Mouse (Mus musculus) layer of hippocampus, postnatal 36 days (tissue): ENCODE measurements around the gene Ky. TPM values are rescaled to one million over a fixed set of nuclear protein-coding genes. Genes with fewer than 3 reads are reported as not detected.

Source experiments
- DNase-seq, 2 experiments: peaks; one replicate each; pipeline ENCODE4 v3.0.0; 2022
- total RNA-seq, 2 experiments: library from RNA; stranded (reverse); gene quantifications; 2 replicates each; pipeline ENCODE4 v1.2.3; 2021

Ky gene
- total RNA-seq, 2 experiments from 2014 or later = 2.7 to 4.4 TPM

DNA sequence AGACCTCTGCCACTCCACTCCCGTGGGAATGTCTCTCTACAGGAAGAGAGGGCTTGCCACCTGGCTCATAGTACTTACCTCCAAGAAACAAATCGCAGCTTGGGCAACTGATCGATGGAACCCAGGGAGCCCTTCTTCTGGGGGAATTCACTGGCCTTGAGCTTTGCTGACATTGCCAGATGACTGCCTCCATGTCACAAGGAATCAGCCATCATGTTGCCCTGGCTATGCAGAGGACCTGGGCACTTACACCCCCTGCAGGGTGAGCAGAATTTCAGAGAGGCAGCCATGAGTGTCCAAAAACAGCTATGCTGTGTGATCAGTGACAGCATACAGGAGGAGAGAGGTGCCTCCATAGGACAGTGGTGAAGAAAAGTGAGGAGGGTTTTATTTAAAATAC lies 48.2 kb downstream of the Ky start:
- DNase-seq = no peak

DNA sequence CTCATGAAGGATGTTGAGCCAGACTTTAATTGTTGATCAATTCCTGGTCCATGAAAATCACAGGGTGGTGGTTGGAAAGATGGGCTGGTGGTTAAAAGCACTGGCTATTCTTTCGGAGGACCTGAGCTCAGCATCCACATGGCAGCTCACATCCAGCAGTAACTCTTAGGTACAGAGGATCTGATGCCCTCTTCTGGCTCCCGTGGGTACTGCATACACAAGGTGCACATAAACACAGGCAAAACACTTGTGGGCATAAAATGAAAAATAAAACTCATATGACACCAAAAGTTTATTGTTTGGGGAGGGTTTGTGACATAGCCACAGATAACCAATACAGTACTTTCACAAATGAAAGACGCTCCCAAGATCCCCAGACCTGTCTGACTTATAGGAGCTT lies 52.9 kb downstream of the Ky start:
- no peak for DNase-seq

DNA sequence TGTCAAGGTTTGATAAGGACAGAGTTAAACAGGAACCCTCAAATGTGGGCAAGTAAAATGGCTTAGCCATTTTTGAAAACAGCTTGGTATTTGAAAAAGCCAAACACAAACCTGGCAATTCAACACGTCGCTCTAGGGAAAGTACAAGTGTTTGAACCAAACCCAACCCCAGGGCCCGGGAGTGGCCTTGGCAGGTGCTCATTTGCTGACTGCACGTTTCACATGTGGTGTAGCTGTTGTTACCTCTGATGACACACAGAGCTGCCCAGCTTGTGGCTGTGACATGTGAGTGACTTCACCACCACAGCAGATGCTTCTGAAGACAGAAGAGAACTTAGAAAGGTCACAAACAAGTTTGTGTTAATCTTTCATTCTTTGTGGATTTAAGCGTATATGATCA lies 67.3 kb downstream of the Ky start:
- no peak for DNase-seq

DNA sequence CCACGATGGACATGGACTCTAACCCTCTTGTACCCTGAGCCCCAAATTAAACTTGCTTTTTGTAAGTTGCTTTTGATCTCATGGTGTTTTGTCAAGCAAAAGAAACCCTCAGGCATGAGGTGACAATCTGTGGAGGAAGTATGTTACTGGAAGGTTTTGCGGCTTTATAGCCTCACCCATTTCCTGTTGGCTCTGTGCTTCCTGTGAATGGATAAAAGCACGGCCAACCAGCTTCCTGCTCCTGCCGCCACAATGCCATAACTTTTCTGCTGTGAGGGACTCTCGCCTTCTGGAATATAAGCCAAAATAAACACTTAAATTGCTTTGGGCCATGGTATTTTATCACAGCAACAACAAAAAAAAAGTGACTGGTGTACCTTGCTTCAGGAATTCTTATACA lies 71.9 kb downstream of the Ky start:
- DNase-seq = no peak

DNA sequence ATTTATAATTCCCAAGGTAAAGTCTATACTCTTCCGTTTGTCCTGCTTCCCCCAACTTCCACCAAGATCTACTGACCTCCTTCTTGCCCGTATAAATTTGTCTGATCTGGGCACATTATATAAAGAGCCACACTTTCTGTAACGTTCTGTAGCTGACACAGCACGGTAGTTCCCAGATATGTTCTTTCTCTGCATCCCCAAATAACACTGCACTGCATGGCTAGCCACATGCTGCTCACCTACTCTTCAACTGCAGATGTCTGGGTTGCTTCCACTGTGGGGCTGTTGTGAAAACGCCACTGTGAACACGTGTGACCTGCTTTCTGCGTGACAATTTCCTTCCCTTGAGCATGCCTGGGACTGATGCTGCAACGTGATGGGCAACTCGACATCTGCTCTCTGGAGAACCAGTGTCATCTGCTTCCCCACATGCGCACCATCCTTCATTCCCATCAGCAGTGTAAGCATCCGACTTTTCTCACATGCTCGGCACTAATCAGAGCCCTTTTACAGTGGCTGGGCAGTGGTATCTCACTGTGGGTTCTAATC lies 76.4 kb downstream of the Ky start:
- DNase-seq = no peak

DNA sequence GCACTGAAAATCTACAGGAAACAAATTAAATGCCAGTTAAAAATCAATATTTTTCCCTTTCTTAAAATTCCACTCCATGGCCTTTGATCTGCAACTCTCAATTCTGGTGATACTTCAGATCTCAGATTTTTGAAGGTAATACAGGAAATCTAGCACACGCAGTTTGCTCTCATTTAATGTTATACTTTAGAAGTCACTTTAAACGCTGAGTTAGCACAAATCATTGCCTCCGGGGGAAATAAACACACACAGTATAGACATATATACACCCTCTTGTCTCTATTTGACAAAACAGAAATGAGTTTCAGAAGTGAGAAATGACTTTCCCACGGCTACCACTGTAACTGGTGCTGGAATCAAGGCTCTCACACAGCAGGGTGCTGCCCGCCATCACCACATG lies 81.8 kb downstream of the Ky start:
- DNase-seq = no peak

DNA sequence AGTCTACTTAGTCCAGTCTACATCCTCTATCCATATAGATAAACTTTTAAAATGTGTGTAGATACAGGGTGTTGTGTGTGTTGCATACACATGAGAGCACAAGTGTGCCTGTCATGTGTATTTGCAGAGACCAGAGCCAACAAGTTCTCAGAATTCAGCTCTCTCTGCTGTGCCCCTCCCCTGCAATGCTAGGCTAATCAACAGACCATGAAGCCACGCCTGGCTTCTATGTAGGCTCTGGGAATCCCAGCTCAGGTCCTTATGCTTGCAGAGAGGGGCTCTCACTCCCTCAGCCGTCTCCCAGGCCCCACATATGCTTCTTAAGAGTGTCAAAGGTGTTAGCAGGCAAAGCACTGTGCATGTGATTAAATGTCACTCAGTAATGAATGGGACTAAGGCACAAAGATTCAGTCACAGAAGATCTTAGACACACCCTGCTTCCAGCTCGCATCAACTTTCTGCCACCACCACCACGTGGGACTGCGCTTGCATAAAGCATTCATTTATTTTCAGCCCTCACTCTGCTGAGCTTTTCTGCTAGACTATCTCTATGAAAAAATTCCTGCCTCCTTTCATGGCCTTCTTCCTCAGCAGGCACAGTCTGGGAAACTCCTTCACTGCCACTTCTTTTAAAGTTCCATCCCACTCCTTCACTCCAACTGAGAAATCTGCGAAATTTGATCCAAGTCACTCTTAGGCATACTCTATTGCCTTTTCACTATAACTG lies 89.3 kb downstream of the Ky start:
- no peak for DNase-seq

Other genes starting within 250 kb of the Ky start
- 10 to 100 TPM; 25.8 to 26.6 TPM for gene Ephb1, start 151.1 kb upstream of the Ky start, total RNA-seq
- gene Anapc13, start 120.5 kb downstream of the Ky start, total RNA-seq = 100 to 1,000 TPM; 100 to 111 TPM
- 10 to 100 TPM; 29.5 to 31.0 TPM for gene Cep63, start 120.8 kb downstream of the Ky start, total RNA-seq
- gene Amotl2, start 210.9 kb downstream of the Ky start, total RNA-seq = 10 to 100 TPM; 17.2 to 18.6 TPM